Mouse (Mus musculus) ovary, postnatal 14 days (tissue): ENCODE measurements around the gene Tmem208.
A peak's percentile ranks its signal among the peaks of the same experiment; 100 is the strongest.

ENCODE experiments used
- DNase-seq: peaks from one replicate; pipeline ENCODE4 v3.0.0; 2022; ENCODE audit warnings: low spot score

The Tmem208 gene

GRCm38 (mm10) chr8:105298351-105299252 lies 27.6 kb upstream of the Tmem208 start:
- no peak for DNase-seq

- no peak for DNase-seq
Observed at GRCm38 (mm10) chr8:105299962-105300361, 26.2 kb upstream of the Tmem208 start.

- DNase-seq: no peak
Observed at GRCm38 (mm10) chr8:105303396-105303795, 22.8 kb upstream of the Tmem208 start.

- no peak for DNase-seq
Observed at GRCm38 (mm10) chr8:105303874-105304273, 22.3 kb upstream of the Tmem208 start.

- DNase-seq: no peak
Observed at GRCm38 (mm10) chr8:105304325-105305210, 21.6 kb upstream of the Tmem208 start.

- peak; percentile 49 for DNase-seq
Observed at GRCm38 (mm10) chr8:105305211-105306145, 20.7 kb upstream of the Tmem208 start, which contains the start of gene Elmo3. Elmo3 (plus strand) TSS chr8:105305601.

GRCm38 (mm10) chr8:105306146-105306691 lies 19.9 kb upstream of the Tmem208 start:
- DNase-seq: no peak

GRCm38 (mm10) chr8:105307670-105308069 lies 18.5 kb upstream of the Tmem208 start:
- no peak for DNase-seq

- no peak for DNase-seq
Observed at GRCm38 (mm10) chr8:105308428-105308827, 17.7 kb upstream of the Tmem208 start.

- DNase-seq: no peak
Observed at GRCm38 (mm10) chr8:105309142-105309847, 16.9 kb upstream of the Tmem208 start.

GRCm38 (mm10) chr8:105310118-105310517 lies 16.0 kb upstream of the Tmem208 start:
- no peak for DNase-seq

- no peak for DNase-seq
Observed at GRCm38 (mm10) chr8:105311718-105312117, 14.4 kb upstream of the Tmem208 start.

GRCm38 (mm10) chr8:105312891-105313481 lies 13.2 kb upstream of the Tmem208 start:
- DNase-seq: no peak

GRCm38 (mm10) chr8:105313622-105314402 lies 12.3 kb upstream of the Tmem208 start:
- DNase-seq: no peak

GRCm38 (mm10) chr8:105315073-105315769 lies 10.9 kb upstream of the Tmem208 start:
- no peak for DNase-seq

GRCm38 (mm10) chr8:105317941-105318340 lies 8.2 kb upstream of the Tmem208 start:
- DNase-seq: no peak

- DNase-seq: no peak
Observed at GRCm38 (mm10) chr8:105318662-105319190, 7.4 kb upstream of the Tmem208 start.

- DNase-seq: no peak
Observed at GRCm38 (mm10) chr8:105323183-105323582, 3.0 kb upstream of the Tmem208 start.
